Mouse (Mus musculus): ENCODE results near the gene Aig1. TPM values are rescaled to one million over a fixed set of nuclear protein-coding genes. Genes with fewer than 3 reads are reported as not detected.

Aig1 gene
- polyA plus RNA-seq, 1 experiment from 2014 or later = 23.5 TPM

GRCm38 (mm10) chr10:13769789-13770188 is 99.0 kb downstream of the Aig1 start:
- H3K4me1 ChIP-seq = peaks cover 10% of the 10 kb centered on the region; the same call in 1 of the 2 replicates
- no peaks in the 10 kb centered on the region for H3K9me3 ChIP-seq
- no peak for ATAC-seq (ENCODE audit: low FRiP score, low read depth)
- no peak overlapping the region for H3K27ac ChIP-seq
- H3K4me3 ChIP-seq = no peak overlapping the region
- no peaks in the 10 kb centered on the region for H3K36me3 ChIP-seq
- H3K9ac ChIP-seq = no peak overlapping the region
- H3K27me3 ChIP-seq = peaks cover 4% of the 10 kb centered on the region; the same call in 1 of the 2 replicates
- no peak overlapping the region for H3K4me2 ChIP-seq (replicated peaks)
- 96% methylated on average over 2 of the region's 2 CpGs for WGBS

GRCm38 (mm10) chr10:13768866-13769265 is 99.9 kb downstream of the Aig1 start:
- H3K36me3 ChIP-seq = no peaks in the 10 kb centered on the region
- no peak overlapping the region for H3K4me2 ChIP-seq (replicated peaks)
- H3K4me1 ChIP-seq = peaks cover 10% of the 10 kb centered on the region; the same call in 1 of the 2 replicates
- no peak for ATAC-seq (ENCODE audit: low FRiP score, low read depth)
- no peak overlapping the region for H3K4me3 ChIP-seq
- no peaks in the 10 kb centered on the region for H3K9me3 ChIP-seq
- H3K27me3 ChIP-seq = peaks cover 4% of the 10 kb centered on the region; the same call in 1 of the 2 replicates
- H3K9ac ChIP-seq = no peak overlapping the region
- H3K27ac ChIP-seq = no peak overlapping the region

GRCm38 (mm10) chr10:13767076-13767475 is 101.7 kb downstream of the Aig1 start:
- Histone ChIP-seq H3K4me2 (replicated peaks) (no peak overlapping the region), H3K4me3 (no peak overlapping the region), H3K27ac (no peak overlapping the region), H3K4me1 (peaks cover 10% of the 10 kb centered on the region; the same call in 1 of the 2 replicates), H3K27me3 (peaks cover 6% of the 10 kb centered on the region; the same call in 1 of the 2 replicates), H3K9me3 (no peaks in the 10 kb centered on the region), H3K9ac (no peak overlapping the region), H3K36me3 (no peaks in the 10 kb centered on the region)
- WGBS = 66% methylated on average over 6 of the region's 6 CpGs
- ATAC-seq (ENCODE audit: low FRiP score, low read depth) = no peak

- Histone ChIP-seq H3K4me3 (no peak overlapping the region), H3K9ac (no peak overlapping the region), H3K36me3 (no peaks in the 10 kb centered on the region), H3K27me3 (peaks cover 15% of the 10 kb centered on the region; the same call in 1 of the 2 replicates), H3K9me3 (no peaks in the 10 kb centered on the region), H3K4me2 (replicated peaks) (no peak overlapping the region), H3K4me1 (no peaks in the 10 kb centered on the region), H3K27ac (no peak overlapping the region)
- 76% methylated on average over 2 of the region's 2 CpGs for WGBS
- ATAC-seq (ENCODE audit: low FRiP score, low read depth) = no peak
These were observed 105.6 kb downstream of the Aig1 start for GRCm38 (mm10) chr10:13763151-13763550.

GRCm38 (mm10) chr10:13754712-13755111 is 114.1 kb downstream of the Aig1 start:
- Histone ChIP-seq H3K9me3 (no peaks in the 10 kb centered on the region), H3K27me3 (0 out of 2 replicates have a peak, but pooled peaks cover 2% of the 10 kb centered on the region), H3K36me3 (no peaks in the 10 kb centered on the region), H3K27ac (no peak overlapping the region), H3K4me2 (replicated peaks) (no peak overlapping the region), H3K4me1 (no peaks in the 10 kb centered on the region), H3K4me3 (no peak overlapping the region), H3K9ac (no peak overlapping the region)
- 92% methylated on average over 1 of the region's 1 CpGs for WGBS
- no peak for ATAC-seq (ENCODE audit: low FRiP score, low read depth)

GRCm38 (mm10) chr10:13753777-13754176 is 115.0 kb downstream of the Aig1 start:
- 76% methylated on average over 5 of the region's 5 CpGs for WGBS
- no peaks in the 10 kb centered on the region for H3K9me3 ChIP-seq
- no peaks in the 10 kb centered on the region for H3K4me1 ChIP-seq
- H3K27ac ChIP-seq = no peak overlapping the region
- no peak overlapping the region for H3K4me2 ChIP-seq (replicated peaks)
- no peaks in the 10 kb centered on the region for H3K36me3 ChIP-seq
- H3K4me3 ChIP-seq = no peak overlapping the region
- H3K9ac ChIP-seq = no peak overlapping the region
- no peak for ATAC-seq (ENCODE audit: low FRiP score, low read depth)
- H3K27me3 ChIP-seq = 0 out of 2 replicates have a peak, but pooled peaks cover 2% of the 10 kb centered on the region

- WGBS = 75% methylated on average over 18 of the region's 18 CpGs
- ATAC-seq (ENCODE audit: low FRiP score, low read depth) = no peak
- no peaks in the 10 kb centered on the region for H3K36me3 ChIP-seq
- H3K4me3 ChIP-seq = no peak overlapping the region
- peaks cover 13% of the 10 kb centered on the region for H3K4me1 ChIP-seq
- no peak overlapping the region; the same call in 1 of the 2 replicates for H3K27ac ChIP-seq
- peaks cover 10% of the 10 kb centered on the region for H3K27me3 ChIP-seq
- no peak overlapping the region for H3K9ac ChIP-seq
- no peak overlapping the region for H3K4me2 ChIP-seq (replicated peaks)
- H3K9me3 ChIP-seq = no peaks in the 10 kb centered on the region
These were observed 129.2 kb downstream of the Aig1 start for GRCm38 (mm10) chr10:13739494-13740140.

- H3K36me3 ChIP-seq = no peaks in the 10 kb centered on the region
- H3K4me1 ChIP-seq = 0 out of 2 replicates have a peak, but pooled peaks cover 6% of the 10 kb centered on the region
- no peak overlapping the region for H3K9ac ChIP-seq
- 92% methylated on average over 4 of the region's 4 CpGs for WGBS
- H3K27ac ChIP-seq = no peak overlapping the region
- no peaks in the 10 kb centered on the region for H3K9me3 ChIP-seq
- no peak overlapping the region for H3K4me3 ChIP-seq
- no peak overlapping the region for H3K4me2 ChIP-seq (replicated peaks)
- ATAC-seq (ENCODE audit: low FRiP score, low read depth) = no peak
- H3K27me3 ChIP-seq = peaks cover 46% of the 10 kb centered on the region
These were observed 138.6 kb downstream of the Aig1 start for GRCm38 (mm10) chr10:13730039-13730748.

- H3K4me2 ChIP-seq (replicated peaks) = no peak overlapping the region
- H3K9me3 ChIP-seq = no peaks in the 10 kb centered on the region
- no peak for ATAC-seq (ENCODE audit: low FRiP score, low read depth)
- peaks cover 57% of the 10 kb centered on the region for H3K27me3 ChIP-seq
- no peak overlapping the region for H3K9ac ChIP-seq
- H3K4me1 ChIP-seq = 0 out of 2 replicates have a peak, but pooled peaks cover 6% of the 10 kb centered on the region
- H3K27ac ChIP-seq = no peak overlapping the region
- no peak overlapping the region for H3K4me3 ChIP-seq
- H3K36me3 ChIP-seq = no peaks in the 10 kb centered on the region
- WGBS = 79% methylated on average over 6 of the region's 6 CpGs
These were observed 141.1 kb downstream of the Aig1 start for GRCm38 (mm10) chr10:13727676-13728075.

- no peak overlapping the region for H3K27ac ChIP-seq
- H3K9ac ChIP-seq = no peak overlapping the region
- no peaks in the 10 kb centered on the region for H3K9me3 ChIP-seq
- no peak overlapping the region for H3K4me3 ChIP-seq
- ATAC-seq (ENCODE audit: low FRiP score, low read depth) = no peak
- peaks cover 58% of the 10 kb centered on the region for H3K27me3 ChIP-seq
- no peak overlapping the region for H3K4me2 ChIP-seq (replicated peaks)
- 91% methylated on average over 2 of the region's 2 CpGs for WGBS
- no peaks in the 10 kb centered on the region for H3K36me3 ChIP-seq
- 0 out of 2 replicates have a peak, but pooled peaks cover 6% of the 10 kb centered on the region for H3K4me1 ChIP-seq
These were observed 142.6 kb downstream of the Aig1 start for GRCm38 (mm10) chr10:13726206-13726605.

GRCm38 (mm10) chr10:13725276-13725675 is 143.5 kb downstream of the Aig1 start:
- H3K9me3 ChIP-seq = no peaks in the 10 kb centered on the region
- H3K36me3 ChIP-seq = no peaks in the 10 kb centered on the region
- no peak overlapping the region for H3K27ac ChIP-seq
- H3K4me2 ChIP-seq (replicated peaks) = no peak overlapping the region
- H3K4me1 ChIP-seq = 0 out of 2 replicates have a peak, but pooled peaks cover 6% of the 10 kb centered on the region
- H3K4me3 ChIP-seq = no peak overlapping the region
- no peak overlapping the region for H3K9ac ChIP-seq
- no peak for ATAC-seq (ENCODE audit: low FRiP score, low read depth)
- 87% methylated on average over 3 of the region's 3 CpGs for WGBS
- H3K27me3 ChIP-seq = peaks cover 60% of the 10 kb centered on the region

GRCm38 (mm10) chr10:13716132-13716531 is 152.6 kb downstream of the Aig1 start:
- Histone ChIP-seq H3K27me3 (peaks cover 46% of the 10 kb centered on the region), H3K4me2 (replicated peaks) (no peak overlapping the region), H3K9ac (no peak overlapping the region), H3K36me3 (no peaks in the 10 kb centered on the region), H3K27ac (no peak overlapping the region), H3K4me1 (peaks cover 42% of the 10 kb centered on the region), H3K4me3 (no peak overlapping the region), H3K9me3 (peaks cover 6% of the 10 kb centered on the region)
- WGBS = 43% methylated on average over 2 of the region's 2 CpGs
- no peak for ATAC-seq (ENCODE audit: low FRiP score, low read depth)
